ENCODE assay signal across 1 mouse cellular context in the genomic region with DNA sequence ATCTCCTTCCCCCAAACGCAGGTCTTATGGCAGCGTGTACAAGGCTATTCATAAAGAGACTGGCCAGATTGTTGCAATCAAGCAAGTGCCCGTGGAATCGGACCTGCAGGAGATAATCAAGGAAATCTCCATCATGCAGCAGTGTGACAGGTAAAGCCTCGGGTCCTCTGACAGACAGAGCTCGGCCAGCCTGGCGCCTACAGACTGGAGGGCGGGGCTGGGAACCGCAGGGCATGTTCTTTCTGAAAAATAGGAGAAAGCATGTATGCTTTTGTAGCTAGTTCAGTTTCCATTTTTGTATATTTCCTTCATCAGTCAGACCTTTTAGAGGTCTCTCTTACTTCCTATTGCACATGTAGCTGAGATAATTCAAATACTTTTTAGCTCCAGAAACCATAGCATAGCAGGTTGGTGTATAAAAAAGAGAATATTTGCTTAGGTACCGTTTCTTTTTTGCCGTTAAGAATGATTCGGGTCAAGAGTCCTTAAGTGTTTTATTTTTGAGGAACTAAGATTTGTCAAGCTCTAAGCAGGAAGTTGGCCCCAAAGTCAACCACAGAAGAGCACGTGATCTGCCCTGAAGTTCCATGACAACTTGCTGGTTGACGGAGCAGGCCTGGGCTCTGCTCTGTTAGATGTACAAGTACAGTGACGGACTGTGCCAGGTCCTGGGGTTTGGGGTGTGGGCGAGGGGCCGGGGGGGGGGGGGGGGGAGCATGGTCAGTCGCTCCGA.
TF ChIP-seq lines count a peak whose summit lies in the region.

No protein-coding gene starts in this region.

TF ChIP-seq in CH12.LX, 34 proteins besides CTCF, POLR2A, EP300 and RAD21 (continued from another document):
- TF ChIP-seq POLR2AphosphoS2 (IDR thresholded peaks at IDR 0.05; ENCODE audit: low read depth, low read length): no peak
- TF ChIP-seq RCOR1 (conservative IDR thresholded peaks at IDR 0.05; ENCODE audit: low read depth, low read length): peak; percentile 78; the same call in 1 of the 2 replicates
- TF ChIP-seq E2F4 (IDR thresholded peaks at IDR 0.05; ENCODE audit: insufficient replicate concordance, low read depth, low read length): no peak
- peak; percentile 75 for TF ChIP-seq MXI1 (IDR thresholded peaks at IDR 0.05; ENCODE audit: low read depth, low read length)
- 0 out of 2 replicates have a peak, but pooled peaks have one; percentile 41 for TF ChIP-seq MAZ (IDR thresholded peaks at IDR 0.05; ENCODE audit: low read depth, low read length)
- peak; percentile 90 for TF ChIP-seq MYC (IDR thresholded peaks at IDR 0.05; ENCODE audit: low read depth, low read length)
- peak; percentile 78 for TF ChIP-seq ELF1 (IDR thresholded peaks at IDR 0.05; ENCODE audit: low read depth, low read length)
- peak; percentile 98 for TF ChIP-seq BHLHE40 (IDR thresholded peaks at IDR 0.05; ENCODE audit: low read depth, low read length)
- no peak for TF ChIP-seq JUND (conservative IDR thresholded peaks at IDR 0.05; ENCODE audit: low read depth, low read length)
- no peak for TF ChIP-seq GABPA (IDR thresholded peaks at IDR 0.05; ENCODE audit: insufficient replicate concordance, low read depth, low read length)
- no peak for TF ChIP-seq UBTF (IDR thresholded peaks at IDR 0.05; ENCODE audit: low read depth, low read length)
- TF ChIP-seq TCF12 (IDR thresholded peaks at IDR 0.05; ENCODE audit: low read depth, low read length): peak; percentile 74
- no peak for TF ChIP-seq ZMIZ1 (IDR thresholded peaks at IDR 0.05; ENCODE audit: low read depth, low read length)
- TF ChIP-seq CHD2 (IDR thresholded peaks at IDR 0.05; ENCODE audit: low read length): no peak
- TF ChIP-seq ETS1 (conservative IDR thresholded peaks at IDR 0.05; ENCODE audit: low read depth, low read length): peak; percentile 79
- TF ChIP-seq TBP (conservative IDR thresholded peaks at IDR 0.05; ENCODE audit: low read depth, low read length): 0 out of 2 replicates have a peak, but pooled peaks have one; percentile 49
- TF ChIP-seq ZNF384 (IDR thresholded peaks at IDR 0.05; ENCODE audit: low read depth, low read length): no peak
- no peak for TF ChIP-seq NRF1 (IDR thresholded peaks at IDR 0.05; ENCODE audit: low read depth, low read length)
- no peak for TF ChIP-seq ZC3H11A (IDR thresholded peaks at IDR 0.05; ENCODE audit: low read depth, low read length)
- TF ChIP-seq JUN (IDR thresholded peaks at IDR 0.05; ENCODE audit: insufficient read depth, low read depth, low read length): no peak
- TF ChIP-seq IRF4 (IDR thresholded peaks at IDR 0.05; ENCODE audit: low read depth, low read length): peak; percentile 83
- peak; percentile 93 for TF ChIP-seq SIN3A (IDR thresholded peaks at IDR 0.05; ENCODE audit: low read length)
- TF ChIP-seq NELFE (IDR thresholded peaks at IDR 0.05; ENCODE audit: low read depth, low read length): no peak
- no peak for TF ChIP-seq SMC3 (IDR thresholded peaks at IDR 0.05; ENCODE audit: low read depth, low read length)
- TF ChIP-seq MEF2A (IDR thresholded peaks at IDR 0.05; ENCODE audit: borderline replicate concordance, low read depth, low read length): peak; percentile 57; the same call in 1 of the 2 replicates
- no peak for TF ChIP-seq ZKSCAN1 (IDR thresholded peaks at IDR 0.05; ENCODE audit: borderline replicate concordance, low read depth, low read length)
- TF ChIP-seq MAFK (IDR thresholded peaks at IDR 0.05; ENCODE audit: insufficient replicate concordance, low read length): no peak
- no peak for TF ChIP-seq CHD1 (IDR thresholded peaks at IDR 0.05; ENCODE audit: low read depth, low read length)
- no peak for TF ChIP-seq KAT2A (IDR thresholded peaks at IDR 0.05; ENCODE audit: insufficient replicate concordance, low read length)
- TF ChIP-seq PAX5 (IDR thresholded peaks at IDR 0.05; ENCODE audit: low read length): no peak
- TF ChIP-seq USF1 (IDR thresholded peaks at IDR 0.05; ENCODE audit: low read depth, low read length): peak; percentile 91
